Mouse (Mus musculus) layer of hippocampus, adult 18-20 months (tissue): ENCODE measurements around the gene Qtrt1. TPM values are rescaled to one million over a fixed set of nuclear protein-coding genes. Genes with fewer than 3 reads are reported as not detected.

Experiments
- DNase-seq, 2 experiments: peaks; one replicate each; pipeline ENCODE4 v3.0.0; 2022; ENCODE audit warnings: low spot score in 2 of 2
- total RNA-seq, 2 experiments: library from RNA; stranded (reverse); gene quantifications; 2 replicates each; pipeline ENCODE4 v1.2.3; 2021

Qtrt1 gene
- total RNA-seq, 2 experiments from 2014 or later = 26.0 to 36.4 TPM

DNA sequence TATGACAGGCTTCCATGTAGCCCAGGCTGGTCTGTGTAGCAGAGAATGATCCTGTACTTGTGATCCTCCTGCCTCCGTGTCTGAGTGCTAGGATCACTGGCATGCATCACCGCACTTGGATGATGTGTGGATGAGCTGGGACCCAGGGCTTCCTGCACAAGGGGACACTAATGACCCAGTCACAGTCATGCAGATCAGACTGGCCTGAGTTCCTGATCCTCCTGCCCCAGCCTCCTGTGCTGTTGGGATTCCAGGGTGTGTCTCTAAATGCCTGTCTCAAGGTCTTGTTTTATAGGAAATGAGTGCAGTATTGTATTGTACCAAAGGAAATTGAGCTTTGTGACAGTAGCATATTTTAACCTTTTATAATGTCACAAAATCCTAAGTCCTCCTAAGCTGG is 6.2 kb downstream of the Qtrt1 start:
- no peak for DNase-seq

DNA sequence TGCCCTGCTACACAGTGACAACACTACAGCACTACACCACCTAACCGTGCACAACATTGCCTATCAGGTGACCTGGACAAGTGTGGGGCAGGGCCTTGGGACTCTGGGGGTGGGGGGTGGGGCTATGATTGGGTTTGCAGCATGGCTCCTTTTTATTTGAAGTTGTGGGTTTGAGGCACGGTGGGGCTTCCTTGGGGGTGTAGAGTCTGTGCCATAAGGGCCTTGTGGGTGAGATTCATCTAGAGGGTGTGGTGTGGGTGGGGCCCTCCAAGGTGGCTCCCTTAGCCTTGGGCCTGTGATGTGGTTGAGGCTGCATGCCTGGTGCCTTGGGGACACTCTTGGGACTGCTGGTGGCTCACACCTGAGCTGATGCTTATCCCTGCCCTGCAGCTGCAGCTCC is 8.0 kb downstream of the Qtrt1 start:
- no peak for DNase-seq

DNA sequence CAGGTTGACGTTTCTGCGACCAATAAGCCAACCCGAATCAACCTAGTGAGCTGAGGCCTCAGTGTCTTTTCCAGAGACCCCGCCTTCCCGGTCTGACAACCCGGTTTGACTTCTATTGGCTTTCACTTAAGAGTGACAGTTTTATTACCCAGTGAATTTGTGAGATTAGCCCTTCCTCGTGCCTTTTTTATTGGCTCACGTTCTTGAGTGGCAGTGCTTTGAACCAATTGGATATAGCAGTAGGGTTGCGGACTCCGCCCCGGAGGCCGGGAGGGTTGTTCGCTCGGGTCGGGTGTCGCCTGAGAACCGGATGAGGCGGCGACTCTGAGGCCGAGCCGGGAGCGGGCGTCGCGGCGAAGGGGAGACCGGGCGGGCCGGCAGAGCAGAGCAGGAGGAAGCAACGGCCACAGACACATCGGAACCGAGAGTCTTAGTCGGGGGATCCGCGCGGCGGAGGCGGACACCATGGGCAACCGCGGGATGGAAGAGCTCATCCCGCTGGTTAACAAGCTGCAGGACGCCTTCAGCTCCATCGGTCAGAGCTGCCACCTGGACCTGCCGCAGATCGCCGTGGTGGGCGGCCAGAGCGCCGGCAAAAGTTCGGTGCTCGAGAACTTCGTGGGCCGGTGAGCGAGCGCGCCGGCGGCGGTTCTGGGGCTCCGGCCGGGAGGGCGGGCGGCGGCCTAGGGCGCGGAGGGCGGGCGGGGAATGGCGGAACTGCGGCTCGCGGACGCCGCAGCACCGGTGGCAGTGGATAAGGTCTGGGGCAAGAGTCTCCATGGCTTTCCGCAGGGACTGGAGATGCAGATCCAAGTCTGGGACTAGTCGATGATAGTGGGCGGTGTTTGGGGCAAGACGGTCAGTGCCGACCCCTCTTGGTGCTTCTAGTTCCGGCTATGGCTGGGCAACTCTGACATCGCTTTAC is 13.3 kb downstream of the Qtrt1 start, which contains the start of gene Dnm2:
Dnm2 (plus strand) TSS at position 278 of the 925 bp plus-strand sequence.
- peak; percentile 99 to 100 for DNase-seq

DNA sequence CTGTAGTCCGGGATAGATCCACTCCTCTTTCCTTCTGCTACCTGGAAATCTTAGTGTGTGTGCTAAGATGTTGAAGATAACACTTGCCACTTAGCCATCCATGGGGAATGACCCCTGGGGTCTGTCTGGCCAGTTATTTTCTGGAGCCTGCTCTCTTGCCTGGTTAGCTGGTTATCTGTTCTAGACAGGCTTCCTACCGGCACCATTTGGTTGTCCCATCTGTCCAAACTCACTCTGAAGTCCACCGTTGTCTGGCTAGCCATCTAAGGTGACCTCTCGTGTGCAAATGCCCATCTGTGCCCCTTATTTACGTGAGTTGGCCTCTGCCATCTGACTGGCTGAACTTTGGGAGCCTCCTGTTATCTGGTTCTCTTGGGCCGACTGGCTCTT is 13.9 kb downstream of the Qtrt1 start:
- no peak for DNase-seq

DNA sequence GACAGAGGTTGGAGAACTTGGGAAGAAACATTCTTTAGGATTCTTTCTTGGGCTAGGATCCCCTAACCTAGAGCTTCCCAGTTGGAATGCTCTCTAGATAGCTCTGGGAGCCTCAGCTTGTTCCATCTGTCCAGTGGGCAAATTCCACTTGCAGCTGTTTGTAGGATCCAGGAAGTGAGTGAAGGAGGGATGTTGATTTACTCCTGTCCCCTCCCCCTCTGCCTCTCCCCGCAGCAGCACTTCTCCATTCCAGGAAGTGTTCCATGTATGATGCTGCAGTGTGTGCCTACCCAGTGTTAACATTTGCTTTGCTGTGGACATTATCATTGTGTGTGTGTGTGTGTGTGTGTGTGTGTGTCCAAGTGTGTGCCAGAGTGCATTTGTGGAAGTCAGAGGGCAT is 14.4 kb downstream of the Qtrt1 start:
- no peak for DNase-seq

DNA sequence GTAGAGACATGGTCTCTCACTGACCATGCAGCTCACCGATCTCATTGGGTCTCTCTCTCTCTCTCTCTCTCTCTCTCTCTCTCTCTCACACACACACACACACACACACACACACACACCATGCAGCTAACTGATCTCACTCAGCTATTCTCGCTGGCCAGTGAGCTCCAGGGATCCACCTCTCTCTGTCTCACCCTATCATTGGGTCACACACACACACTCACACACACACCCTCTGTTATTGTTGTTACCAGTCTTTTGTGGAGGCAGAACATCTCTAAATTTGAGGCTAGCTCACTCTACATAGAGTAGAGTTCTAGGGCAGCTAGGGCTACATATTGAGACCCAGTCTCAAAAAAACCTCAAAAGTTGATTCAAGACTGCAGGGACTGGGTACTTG is 14.9 kb downstream of the Qtrt1 start:
- DNase-seq = no peak

DNA sequence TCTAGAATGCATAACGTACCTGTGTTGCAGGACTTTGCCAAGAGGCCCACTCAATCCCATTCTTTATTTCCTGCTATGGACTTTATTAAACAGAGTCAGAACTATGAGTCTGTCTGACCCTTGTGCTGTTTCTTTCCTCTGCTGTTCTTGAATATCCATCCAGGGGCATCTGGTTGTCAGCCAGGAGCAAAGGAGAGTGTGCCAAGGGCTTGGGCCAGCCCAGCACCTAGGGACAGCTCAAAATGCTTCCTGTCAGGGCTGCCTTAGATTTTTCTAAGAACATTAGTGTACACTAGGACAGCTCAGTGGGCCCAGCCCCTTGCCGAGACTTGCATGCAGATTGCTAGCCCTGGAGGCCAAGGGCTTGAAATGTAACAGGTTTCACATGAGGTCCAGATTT is 16.1 kb downstream of the Qtrt1 start:
- no peak for DNase-seq

DNA sequence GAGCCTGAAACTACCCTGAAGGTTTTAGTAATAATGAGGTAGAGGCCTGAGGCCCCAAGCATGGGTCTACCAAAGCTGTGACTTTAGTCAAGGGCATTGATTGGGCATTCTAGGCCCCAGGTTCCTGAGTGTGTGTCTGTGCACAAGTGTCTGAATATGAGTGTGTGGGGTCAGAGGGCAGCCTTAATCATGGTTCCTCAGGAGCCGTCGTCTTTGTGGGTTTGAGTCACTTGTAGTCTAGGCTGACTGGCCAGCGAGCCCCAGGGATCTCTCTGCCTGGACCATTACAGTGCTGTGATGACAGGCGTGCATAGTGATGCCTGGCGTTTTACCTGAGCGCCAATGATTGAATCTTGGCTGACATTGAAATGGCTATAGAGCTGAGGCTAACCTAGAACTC is 16.5 kb downstream of the Qtrt1 start:
- no peak for DNase-seq

DNA sequence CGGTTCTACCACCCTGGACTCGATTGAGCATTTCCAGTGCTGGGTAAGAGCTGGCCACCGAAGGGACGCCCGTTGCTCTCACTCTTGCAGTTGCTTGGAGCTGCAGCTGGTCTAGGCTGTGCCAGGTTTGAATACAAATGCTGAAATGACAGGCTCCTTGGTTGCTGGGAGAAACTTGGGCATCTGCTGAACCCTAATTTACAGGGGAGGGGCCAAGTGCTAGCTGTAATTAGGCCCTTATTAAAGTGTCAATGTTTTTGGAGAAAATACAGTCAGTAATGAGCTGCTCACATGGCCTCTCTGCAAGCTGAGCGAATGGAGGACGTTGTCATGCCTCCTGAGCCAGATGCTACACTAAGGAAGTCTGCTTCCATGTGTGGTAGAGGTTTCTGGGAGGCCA is 19.1 kb downstream of the Qtrt1 start:
- no peak for DNase-seq

DNA sequence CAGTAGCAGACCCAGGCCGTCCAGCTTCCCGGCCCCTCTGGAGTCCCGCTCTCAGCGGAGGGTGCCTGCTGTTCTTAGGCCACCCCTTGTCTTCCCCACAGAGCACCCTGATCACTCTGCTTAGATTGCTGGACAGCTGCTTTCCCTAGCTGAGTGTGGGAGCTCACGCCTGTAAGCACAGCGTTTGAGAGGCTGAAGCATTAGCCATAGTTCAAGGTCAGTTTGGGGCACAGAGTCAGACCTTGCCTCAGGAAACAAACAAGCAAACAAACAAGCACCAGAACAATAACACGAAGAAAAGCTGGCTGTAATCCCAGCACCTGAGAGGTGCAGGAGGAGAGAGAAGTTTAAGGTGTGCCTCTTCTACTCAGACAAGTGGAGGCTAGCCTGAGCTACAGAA is 20.4 kb downstream of the Qtrt1 start:
- no peak for DNase-seq

DNA sequence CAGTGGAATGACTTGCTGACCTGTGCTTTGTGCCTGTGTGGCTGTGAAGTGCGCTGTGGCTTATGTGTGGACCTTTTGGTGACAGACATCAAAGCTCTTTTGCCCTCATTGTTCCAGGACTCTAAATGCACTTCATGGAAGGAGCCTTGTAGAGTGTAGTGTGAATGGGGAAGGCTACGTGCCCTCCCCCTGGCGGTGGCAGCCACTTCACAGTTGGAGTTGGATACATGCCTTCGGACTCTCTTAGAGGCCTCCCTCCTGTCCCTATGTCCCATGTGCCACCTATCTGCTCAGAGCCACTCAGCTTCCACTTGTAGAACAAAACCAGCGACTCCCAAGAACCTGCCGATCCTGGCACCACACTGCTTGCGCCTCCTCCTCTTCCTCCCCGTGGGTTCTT is 22.1 kb downstream of the Qtrt1 start:
- no peak for DNase-seq

DNA sequence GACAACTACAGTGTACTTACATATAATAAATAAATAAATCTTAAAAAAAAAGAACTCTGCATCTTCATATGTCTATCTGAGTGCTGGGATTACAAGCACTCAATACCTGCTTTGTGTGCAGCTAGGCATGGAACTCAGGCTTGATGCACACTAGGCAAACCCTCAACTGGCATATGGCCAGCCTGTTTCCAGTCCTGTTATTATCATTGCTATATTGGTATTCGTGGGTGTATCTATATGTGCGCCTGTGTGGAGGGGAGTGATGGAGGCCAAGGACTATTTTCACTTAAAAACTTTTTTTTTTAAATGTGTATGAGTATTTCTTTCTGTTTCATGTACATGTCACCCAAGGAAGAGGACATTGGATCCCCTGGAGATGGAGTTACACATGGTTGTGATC is 22.8 kb downstream of the Qtrt1 start:
- DNase-seq = no peak

DNA sequence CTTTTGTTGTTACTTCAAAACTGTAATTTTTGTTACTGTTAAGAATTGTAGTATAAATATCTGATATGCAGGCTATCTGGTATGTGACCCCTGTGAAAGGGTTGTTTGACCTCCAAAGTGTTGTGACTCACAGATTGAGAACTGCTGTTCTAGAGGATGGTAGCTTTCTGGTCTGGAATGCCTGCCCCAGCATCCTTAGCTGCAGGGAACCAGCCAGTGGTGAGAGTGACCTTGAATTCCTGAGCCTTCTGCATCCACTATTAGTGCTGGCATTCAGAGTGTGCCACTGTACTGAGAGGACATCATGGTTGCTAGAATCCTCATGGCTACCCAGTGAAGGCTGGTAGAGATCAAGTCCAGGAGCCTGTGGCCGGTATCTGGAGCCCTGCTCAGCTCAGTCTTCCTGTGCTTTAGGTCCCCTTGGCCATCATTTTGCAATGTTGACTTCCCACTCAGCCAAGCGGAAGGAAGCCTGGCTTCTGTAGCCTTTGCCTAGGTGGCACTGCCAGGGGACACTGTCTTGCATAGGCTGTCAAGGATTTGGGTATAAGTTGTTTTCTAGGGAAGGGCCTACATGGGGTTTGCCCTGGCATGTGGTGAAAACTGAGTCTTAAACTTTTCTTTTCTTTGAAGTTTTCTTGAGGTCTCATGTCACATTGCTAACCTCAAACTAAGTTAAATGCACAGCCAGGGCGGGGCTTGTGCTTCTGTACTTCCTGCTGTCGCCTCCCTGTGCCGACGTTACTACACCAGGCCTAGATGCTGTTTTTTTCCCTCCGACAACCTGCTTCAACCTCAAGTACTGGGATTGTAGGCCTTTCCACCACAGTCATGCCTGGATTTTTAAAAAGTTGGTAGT is 24.4 kb downstream of the Qtrt1 start:
- no peak for DNase-seq

DNA sequence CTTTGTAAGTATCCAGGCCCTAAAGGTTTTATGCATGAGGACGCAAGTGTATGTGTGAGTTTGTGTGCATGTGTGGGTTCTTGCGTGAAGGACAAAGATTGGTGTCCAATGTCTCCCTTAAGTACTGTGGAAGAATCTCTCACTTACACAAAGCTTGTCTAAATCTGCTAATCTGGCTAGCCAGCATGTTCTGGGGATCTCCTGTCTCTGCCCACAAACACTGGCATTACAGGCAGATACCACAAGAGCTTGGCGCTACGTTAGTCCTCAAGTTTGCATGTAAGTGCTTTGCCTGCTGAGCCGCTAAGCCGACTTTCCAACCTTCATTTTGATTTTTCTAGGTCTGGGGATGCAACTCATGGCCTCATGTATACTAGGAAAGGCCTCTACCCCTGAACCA is 25.9 kb downstream of the Qtrt1 start:
- no peak for DNase-seq

DNA sequence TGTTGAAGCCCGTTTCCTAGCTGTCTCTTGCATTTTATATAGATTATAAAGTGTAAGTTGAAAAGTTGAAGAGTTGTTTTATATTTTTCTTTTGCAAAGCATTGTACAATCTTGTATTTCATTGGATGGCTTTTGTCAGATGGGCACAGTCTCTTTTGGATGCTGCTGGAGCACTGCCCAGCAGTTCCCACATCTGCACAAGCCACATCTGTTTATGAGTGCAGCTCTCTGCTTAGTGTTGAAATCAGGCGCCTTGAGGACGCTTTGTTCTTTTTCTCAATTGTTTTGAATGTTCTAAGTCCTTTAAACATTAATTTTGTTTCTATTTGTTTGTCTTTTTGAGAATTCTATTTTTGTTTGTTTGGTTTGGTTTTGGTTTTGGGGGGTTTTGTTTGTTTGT is 26.6 kb downstream of the Qtrt1 start:
- peak in 1 of 2 experiments; percentile 58 for DNase-seq

DNA sequence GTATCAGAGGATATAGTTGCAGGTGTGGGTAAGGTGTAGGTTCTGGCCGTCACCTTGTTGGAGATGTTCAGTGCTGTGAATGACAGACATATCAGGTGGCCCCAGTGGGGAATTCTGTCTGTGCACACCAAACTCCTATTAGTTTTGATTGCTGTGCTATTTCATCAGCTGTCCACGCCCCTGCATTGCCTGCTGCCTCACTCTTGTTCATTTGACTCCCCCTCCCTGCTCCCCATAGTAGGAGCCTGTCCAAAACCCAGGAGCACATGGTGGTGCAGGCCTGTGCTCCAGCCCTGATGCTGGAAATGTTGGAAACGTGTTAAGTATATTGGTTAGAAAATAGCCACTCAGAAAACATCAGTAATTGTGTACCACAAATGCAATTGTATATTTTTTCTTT is 27.8 kb downstream of the Qtrt1 start:
- DNase-seq = peak in 1 of 2 experiments; percentile 75

DNA sequence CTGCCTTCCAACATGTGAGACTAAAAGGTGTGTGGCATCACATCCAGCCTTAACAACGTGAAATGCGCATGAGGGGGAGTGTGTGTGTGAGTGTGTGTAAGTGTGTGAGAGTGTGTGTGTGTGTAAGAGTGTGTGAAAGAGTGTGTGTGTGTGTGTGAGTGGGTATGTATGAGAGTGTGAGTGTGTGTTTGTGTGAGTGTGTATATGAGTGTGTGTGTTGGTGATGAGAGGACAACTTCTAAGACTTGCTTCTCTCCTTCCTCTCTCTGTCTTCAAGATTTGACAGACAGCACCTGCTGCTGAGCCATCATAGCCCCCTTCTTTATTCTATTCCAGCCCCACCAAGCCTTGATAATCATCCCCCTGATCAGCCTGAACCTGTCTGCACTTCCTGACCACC is 28.3 kb downstream of the Qtrt1 start:
- DNase-seq = no peak

DNA sequence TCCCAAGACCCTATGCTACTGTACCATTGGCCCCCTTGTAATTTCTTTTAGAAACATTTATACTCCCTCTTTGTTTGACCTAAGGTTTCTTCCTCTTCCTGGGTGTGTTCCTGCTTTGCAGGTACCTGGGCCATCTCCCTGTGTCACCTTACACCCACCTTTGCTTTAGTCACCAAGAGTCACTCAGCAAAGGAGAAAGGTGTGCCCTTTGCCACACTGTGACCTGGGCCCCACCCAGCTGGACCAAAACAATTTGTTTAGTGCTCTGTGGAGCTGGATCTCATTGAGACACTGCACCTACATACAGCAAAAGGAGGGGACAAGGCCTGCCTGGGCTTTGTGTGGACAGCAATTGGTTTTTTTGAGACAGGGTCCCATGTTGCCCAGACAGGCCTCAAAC is 28.8 kb downstream of the Qtrt1 start:
- no peak for DNase-seq

DNA sequence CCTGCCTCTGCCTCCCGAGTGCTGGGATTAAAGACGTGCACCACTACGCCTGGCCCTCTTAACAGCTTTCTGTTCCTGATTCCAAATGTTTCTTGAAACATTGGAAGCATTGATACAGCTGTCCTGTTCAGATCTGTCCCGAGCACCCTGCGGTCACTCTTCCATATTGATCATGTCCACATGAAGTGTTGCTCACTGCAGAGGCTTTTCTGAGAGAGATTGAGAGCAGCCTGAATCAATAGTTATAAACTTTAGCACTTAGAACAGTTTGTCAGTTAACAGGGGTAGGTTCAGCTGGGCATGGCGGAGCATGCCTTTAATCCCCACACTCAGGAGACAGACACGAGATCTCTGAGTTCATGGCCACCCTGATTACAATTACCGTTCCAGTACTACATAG is 32.2 kb downstream of the Qtrt1 start:
- no peak for DNase-seq

DNA sequence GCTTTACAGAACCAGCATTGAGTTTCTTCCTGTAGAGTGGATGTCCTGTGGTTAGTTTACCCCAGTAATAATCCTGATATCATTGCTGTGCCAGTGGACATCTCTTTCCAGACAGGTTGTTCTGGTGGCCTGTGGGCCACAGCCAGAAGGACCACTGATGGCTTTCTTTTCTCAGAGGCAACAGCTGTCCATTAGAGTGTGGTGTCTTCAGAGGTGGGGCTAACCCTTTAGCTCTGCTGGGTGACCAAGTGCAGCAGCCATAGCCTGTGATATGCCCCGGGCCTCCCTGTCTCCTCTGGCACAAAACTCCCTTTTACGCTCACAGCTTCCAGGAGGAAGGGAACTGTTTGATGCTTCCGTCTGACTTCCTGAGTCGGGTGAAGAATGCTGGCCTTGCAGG is 32.9 kb downstream of the Qtrt1 start:
- no peak for DNase-seq

DNA sequence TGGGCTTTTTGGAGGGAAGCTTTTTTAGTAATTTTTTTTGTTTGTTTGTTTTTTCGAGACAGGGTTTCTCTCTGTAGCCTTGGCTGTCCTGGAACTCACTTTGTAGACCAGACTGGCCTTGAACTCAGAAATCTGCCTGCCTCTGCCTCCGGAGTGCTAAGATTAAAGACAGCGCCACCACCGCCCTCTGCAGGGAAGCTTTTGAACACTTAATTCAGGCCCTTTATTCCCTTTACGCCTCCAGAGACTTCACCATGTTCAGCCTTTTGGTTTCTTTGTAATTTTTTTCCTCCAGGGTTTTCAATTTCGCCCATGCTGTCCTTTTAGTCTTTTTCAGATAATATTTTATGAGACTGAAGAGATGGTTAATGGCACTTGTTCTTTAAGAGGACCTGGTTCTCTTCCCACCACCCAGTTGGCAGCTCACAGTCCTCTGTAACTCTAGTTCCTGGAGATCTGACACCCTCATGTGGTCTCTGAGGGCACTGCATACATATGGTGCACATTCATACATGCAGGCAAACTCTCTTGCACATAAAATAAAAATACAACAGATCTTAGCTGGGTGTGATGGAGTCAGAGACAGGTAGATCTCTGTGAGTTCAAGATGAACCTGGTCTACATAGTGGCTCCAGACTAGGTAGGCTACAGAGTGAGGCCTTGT is 33.6 kb downstream of the Qtrt1 start:
- no peak for DNase-seq

DNA sequence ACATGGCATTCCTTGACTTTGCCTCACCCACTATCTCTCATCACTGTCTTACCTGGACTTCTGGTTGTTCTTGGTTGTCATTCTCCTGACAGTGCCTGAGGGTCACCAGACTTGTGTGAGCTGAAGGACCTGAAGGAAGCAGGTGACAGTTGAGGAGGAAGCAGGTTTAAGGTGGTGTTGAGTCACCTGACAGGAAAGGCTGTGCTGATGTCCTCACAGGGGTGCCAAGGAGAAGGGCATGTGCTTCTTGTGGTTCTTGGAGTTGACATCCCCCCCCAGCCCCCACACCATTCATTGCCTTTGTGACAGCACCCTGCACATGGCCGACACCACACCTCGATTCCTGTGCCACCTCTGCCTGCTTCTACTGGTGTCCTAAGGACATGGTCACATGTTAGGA is 36.1 kb downstream of the Qtrt1 start:
- no peak for DNase-seq
